Comparison of ENCODE assay signal across 8 mouse cellular contexts in genomic region chr5:134227574-134228248, GRCm38 (mm10). TPM values are rescaled to one million over a fixed set of nuclear protein-coding genes. Genes with fewer than 3 reads are reported as not detected.
DNase-seq lines count a peak whose midpoint lies in the region; ATAC-seq lines count a peak whose summit lies in the region.

No protein-coding gene starts in this region.

- H3K4me1 ChIP-seq in heart, embryonic 10.5 days: peaks cover 44% of the 10 kb centered on the region
- peaks cover 39% of the 10 kb centered on the region for H3K4me1 ChIP-seq in liver, embryonic 12.5 days

- H3K9ac ChIP-seq in liver, embryonic 12.5 days: 0 out of 2 replicates have a peak overlapping the region, but pooled peaks have one; percentile 27

- H3K27ac ChIP-seq in heart, embryonic 10.5 days: peak overlapping the region; percentile 72
- no peak overlapping the region; the same call in 1 of the 2 replicates for H3K27ac ChIP-seq in liver, embryonic 12.5 days

- no peak for ATAC-seq in liver, embryonic 12.5 days
- ATAC-seq in cerebellum, adult (ENCODE audit: insufficient number of reproducible peaks, low FRiP score, low TSS enrichment): no peak

- no peak for DNase-seq in heart, embryonic 10.5 days (ENCODE audit: low spot score)
- DNase-seq in heart, adult 9 months (ENCODE audit: low spot score in 2 of 2): no peak
- peak; percentile 74 to 77 for DNase-seq in B cell, adult 2 months
- peak; percentile 32 for DNase-seq in c-Kit-positive CD71-positive TER-119-negative erythroid progenitor cells, embryonic 14.5 days (ENCODE audit: low read depth)
- peak; percentile 53 to 60 for DNase-seq in thymus, postnatal 36 days
- no peak for DNase-seq in frontal cortex, postnatal 14 days (ENCODE audit: low spot score in 2 of 2)

- peak overlapping the region; percentile 13; the same call in 1 of the 2 replicates for H3K4me2 ChIP-seq in liver, embryonic 12.5 days

- 39% methylated on average over 11 of the region's 11 CpGs for WGBS in heart, embryonic 10.5 days
- 20% methylated on average over 11 of the region's 11 CpGs for WGBS in liver, embryonic 12.5 days (ENCODE audit: insufficient replicate concordance)

- H3K36me3 ChIP-seq in heart, embryonic 10.5 days: no peaks in the 10 kb centered on the region
- H3K36me3 ChIP-seq in liver, embryonic 12.5 days: no peaks in the 10 kb centered on the region

- H3K27me3 ChIP-seq in heart, embryonic 10.5 days (ENCODE audit: insufficient read depth, poor library complexity, severe bottlenecking): peaks cover 6% of the 10 kb centered on the region
- peaks cover 11% of the 10 kb centered on the region for H3K27me3 ChIP-seq in liver, embryonic 12.5 days (replicated peaks)

- H3K4me3 ChIP-seq in heart, embryonic 10.5 days: no peak overlapping the region
- H3K4me3 ChIP-seq in liver, embryonic 12.5 days: no peak overlapping the region

- no peaks in the 10 kb centered on the region for H3K9me3 ChIP-seq in heart, embryonic 10.5 days
- H3K9me3 ChIP-seq in liver, embryonic 12.5 days (replicated peaks): no peaks in the 10 kb centered on the region

RNA-seq across cellular contexts. Expression of gene Ncf1, which starts 1.7 kb away (rescaled TPM):
- 0.96 and 2.2 TPM in 2 replicates for polyA plus RNA-seq in heart, embryonic 10.5 days (2016; fragmentation: Nextera tagmentation; extraction: Ambion mirVana)
- 8.4 and 9.2 TPM in 2 replicates for polyA plus RNA-seq in liver, embryonic 12.5 days (2016; fragmentation: Nextera tagmentation; extraction: Ambion mirVana)

RNA-seq across cellular contexts. Expression of gene Gtf2ird2, which starts 43.9 kb away (rescaled TPM):
- 5.4 and 6.3 TPM in 2 replicates for polyA plus RNA-seq in heart, embryonic 10.5 days (2016; fragmentation: Nextera tagmentation; extraction: Ambion mirVana)
- 2.4 and 3.2 TPM in 2 replicates for polyA plus RNA-seq in liver, embryonic 12.5 days (2016; fragmentation: Nextera tagmentation; extraction: Ambion mirVana)

RNA-seq across cellular contexts. Expression of gene Rcc1l, which starts 51.1 kb away (rescaled TPM):
- 32.9 and 36.7 TPM in 2 replicates for polyA plus RNA-seq in heart, embryonic 10.5 days (2016; fragmentation: Nextera tagmentation; extraction: Ambion mirVana)
- polyA plus RNA-seq in liver, embryonic 12.5 days (2016; fragmentation: Nextera tagmentation; extraction: Ambion mirVana): 28.6 and 33.5 TPM in 2 replicates

Comparison
In these comparisons a context has a peak if more than half of its experiments do, and no peak if none do; other contexts are left out.
1. DNase-seq: peak in B cell, adult 2 months (2 of 2), c-Kit-positive CD71-positive TER-119-negative erythroid progenitor cells, embryonic 14.5 days (single experiment) and thymus, postnatal 36 days (2 of 2); none in heart, embryonic 10.5 days (single experiment), heart, adult 9 months (0 of 2) and frontal cortex, postnatal 14 days (0 of 2).